Mouse (Mus musculus) embryo, embryonic 11 days (tissue): ENCODE measurements at regions not wholly inside any gene's neighbourhood (a gene's known extent, or its start where the extent isn't known, plus 50 kb on each side); places are given as distances from the start of the nearest gene placed in this dataset.
"Not testable (repeated sequence)": the region's sequence is repeated elsewhere in the genome, so short reads cannot be mapped to it uniquely, and the experiment has no call there.

Source experiments
- DNase-seq: peaks from one replicate; pipeline ENCODE4 v3.0.0-alpha.2; 2015

- no peak for DNase-seq
These were observed 581.6 kb upstream of the Pcdh17 start for GRCm38 (mm10) chr14:83861736-83862135.

GRCm38 (mm10) chr14:83862653-83863052 lies 580.7 kb upstream of the Pcdh17 start:
- DNase-seq = no peak

GRCm38 (mm10) chr14:83886393-83886792 lies 557.0 kb upstream of the Pcdh17 start:
- DNase-seq = no peak

- not testable (repeated sequence) for DNase-seq
These were observed 542.7 kb upstream of the Pcdh17 start for GRCm38 (mm10) chr14:83900711-83901110.

- DNase-seq = no peak
These were observed 500.3 kb upstream of the Pcdh17 start for GRCm38 (mm10) chr14:83943101-83943500.

GRCm38 (mm10) chr14:83944176-83944575 lies 499.2 kb upstream of the Pcdh17 start:
- peak; percentile 34 for DNase-seq

GRCm38 (mm10) chr14:83949696-83950095 lies 493.7 kb upstream of the Pcdh17 start:
- no peak for DNase-seq

GRCm38 (mm10) chr14:83959111-83959510 lies 484.3 kb upstream of the Pcdh17 start:
- DNase-seq = no peak

GRCm38 (mm10) chr14:83983566-83983965 lies 459.8 kb upstream of the Pcdh17 start:
- DNase-seq = no peak
